Mouse (Mus musculus): Measurements from ENCODE around the gene Mmp17.
"Not testable (repeated sequence)": the region's sequence is repeated elsewhere in the genome, so short reads cannot be mapped to it uniquely, and the experiment has no call there.

Mmp17 gene

GRCm38 (mm10) chr5:129586471-129586870 lies 2.5 kb downstream of the Mmp17 start:
- no peak for DNase-seq (ENCODE audit: extremely low spot score, low spot score)

DNA sequence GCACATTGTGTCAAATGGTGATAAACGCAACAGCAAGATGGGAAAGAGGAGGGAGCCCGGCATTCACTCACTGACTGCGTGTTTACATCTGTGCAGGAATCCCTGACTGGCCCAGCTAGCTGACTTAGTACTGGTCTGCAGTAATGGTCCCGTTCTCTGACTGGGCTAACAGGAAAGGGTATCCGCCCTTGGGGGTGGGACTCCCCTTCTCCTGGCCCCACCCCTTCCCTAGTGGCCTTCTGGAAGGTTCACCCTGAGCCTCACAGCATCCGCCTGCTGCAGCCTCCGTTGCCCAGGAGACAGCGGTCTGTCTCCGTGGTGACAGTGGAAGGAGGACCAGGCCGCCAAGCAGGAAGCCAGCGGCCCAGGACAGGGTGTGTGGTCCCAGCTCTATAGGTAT lies 6.9 kb downstream of the Mmp17 start:
- peak; percentile 24 for DNase-seq (ENCODE audit: extremely low spot score, low spot score)

DNA sequence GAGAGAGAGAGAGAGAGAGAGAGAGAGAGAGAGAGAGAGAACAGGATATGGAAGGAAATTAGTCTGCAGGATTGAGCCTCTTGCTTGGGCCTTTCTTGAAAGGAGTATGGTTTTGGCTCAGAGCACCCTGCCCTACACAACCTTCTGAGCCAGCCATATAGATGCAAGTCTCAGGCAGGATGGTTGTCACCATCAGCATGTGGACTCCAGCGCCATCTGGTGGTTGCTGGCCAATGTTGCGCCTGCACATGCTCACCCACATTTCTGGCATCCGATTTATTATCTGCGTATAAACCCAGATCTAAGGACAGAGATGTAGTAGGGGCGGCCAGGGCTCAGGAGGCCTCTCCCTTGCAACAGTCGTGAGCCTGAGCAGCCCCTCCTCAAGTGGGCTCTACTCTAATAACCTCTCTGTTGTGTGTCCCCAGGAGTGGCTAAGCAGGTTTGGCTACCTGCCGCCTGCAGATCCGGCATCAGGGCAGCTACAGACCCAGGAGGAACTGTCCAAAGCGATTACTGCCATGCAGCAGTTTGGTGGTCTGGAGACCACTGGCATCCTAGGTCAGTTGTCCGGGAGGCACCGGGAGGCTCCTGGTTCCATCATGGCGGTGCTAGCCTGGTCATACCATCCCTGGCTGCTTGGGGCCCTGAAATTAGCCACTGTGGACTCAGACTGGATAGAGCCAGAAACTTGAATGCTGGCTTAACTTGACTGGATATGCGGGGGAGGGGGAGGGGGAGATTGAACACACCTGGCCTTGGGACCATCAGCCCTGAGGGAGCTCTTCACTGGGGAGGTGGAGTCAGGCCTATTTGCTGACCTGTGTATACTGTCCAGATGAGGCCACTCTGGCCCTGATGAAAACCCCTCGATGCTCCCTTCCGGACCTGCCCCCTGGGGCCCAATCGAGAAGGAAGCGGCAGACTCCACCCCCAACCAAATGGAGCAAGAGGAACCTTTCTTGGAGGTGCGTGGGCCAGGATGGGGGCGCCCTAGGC lies 10.4 kb downstream of the Mmp17 start:
- DNase-seq (ENCODE audit: extremely low spot score, low spot score) = peak; percentile 89

GRCm38 (mm10) chr5:129602071-129602487 lies 18.1 kb downstream of the Mmp17 start:
- DNase-seq (ENCODE audit: extremely low spot score, low spot score) = peak; percentile 33

DNA sequence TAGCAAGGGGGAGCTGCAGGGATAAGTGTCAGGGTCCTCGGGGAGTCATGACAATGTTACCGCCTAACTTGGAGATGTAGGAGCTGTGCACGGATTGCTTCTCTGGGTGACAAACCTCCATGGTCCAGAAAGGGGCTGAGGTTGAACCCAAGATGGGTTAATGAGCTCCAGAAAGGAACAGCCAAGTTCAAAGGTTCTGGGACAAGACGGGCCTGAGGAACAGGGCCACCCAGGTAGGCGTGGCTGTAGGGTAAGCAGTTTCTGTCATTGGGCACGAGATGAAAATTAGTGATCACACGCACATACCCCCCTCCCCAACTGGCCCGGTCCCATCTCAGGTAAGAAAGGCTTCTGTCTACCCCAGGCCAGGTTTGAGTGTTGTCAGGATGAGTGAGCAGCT lies 23.5 kb downstream of the Mmp17 start:
- DNase-seq (ENCODE audit: extremely low spot score, low spot score) = no peak

- peak; percentile 63 for DNase-seq (ENCODE audit: extremely low spot score, low spot score)
These were observed 27.1 kb downstream of the Mmp17 start for GRCm38 (mm10) chr5:129611060-129611459.

DNA sequence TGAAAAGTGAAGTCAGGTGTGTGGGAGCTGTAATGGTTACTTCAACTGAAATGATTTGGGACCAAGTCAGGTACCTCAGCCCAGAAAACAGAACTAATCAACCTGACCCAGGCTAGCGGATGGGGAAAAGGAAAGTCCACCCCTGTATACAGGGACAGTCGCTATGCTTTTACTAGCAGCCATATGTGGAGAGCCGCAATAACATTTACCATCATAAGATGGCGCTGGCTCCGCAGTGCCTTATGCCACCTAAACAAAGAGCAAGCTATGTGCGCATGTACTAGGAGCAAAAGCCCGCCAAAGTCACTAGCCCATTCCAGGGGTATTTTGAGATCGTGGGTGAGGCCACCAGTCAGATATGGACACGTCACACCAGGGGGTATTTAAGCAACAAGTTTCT lies 36.6 kb downstream of the Mmp17 start:
- not testable (repeated sequence) for DNase-seq (ENCODE audit: extremely low spot score, low spot score)

- DNase-seq (ENCODE audit: extremely low spot score, low spot score) = no peak
These were observed 37.4 kb downstream of the Mmp17 start for GRCm38 (mm10) chr5:129621361-129621760.

- DNase-seq (ENCODE audit: extremely low spot score, low spot score) = no peak
These were observed 42.1 kb downstream of the Mmp17 start for GRCm38 (mm10) chr5:129626099-129626498.

- not testable (repeated sequence) for DNase-seq (ENCODE audit: extremely low spot score, low spot score)
These were observed 42.6 kb downstream of the Mmp17 start for GRCm38 (mm10) chr5:129626586-129626985.

- not testable (repeated sequence) for DNase-seq (ENCODE audit: extremely low spot score, low spot score)
These were observed 48.6 kb downstream of the Mmp17 start for GRCm38 (mm10) chr5:129632270-129633250.

- no peak for DNase-seq (ENCODE audit: extremely low spot score, low spot score)
These were observed 66.9 kb downstream of the Mmp17 start for GRCm38 (mm10) chr5:129650858-129651257.

- no peak for DNase-seq (ENCODE audit: extremely low spot score, low spot score)
These were observed 73.0 kb downstream of the Mmp17 start for GRCm38 (mm10) chr5:129657016-129657415.

GRCm38 (mm10) chr5:129657931-129658330 lies 74.0 kb downstream of the Mmp17 start:
- no peak for DNase-seq (ENCODE audit: extremely low spot score, low spot score)
